Mouse (Mus musculus): Measurements from ENCODE around the gene F13b. TPM values are rescaled to one million over a fixed set of nuclear protein-coding genes. Genes with fewer than 3 reads are reported as not detected.

Gene F13b
- not detected for total RNA-seq (2022)

GRCm38 (mm10) chr1:139501258-139501752 is at the start of gene F13b:
F13b (plus strand) TSS chr1:139501702.
- DNase-seq = no peak

GRCm38 (mm10) chr1:139454340-139455225 is 46.9 kb upstream of the F13b start, which contains the start of gene Aspm:
Aspm (plus strand) TSS chr1:139454772.
- peak; percentile 86 for DNase-seq

GRCm38 (mm10) chr1:139455226-139455869 is 46.2 kb upstream of the F13b start:
- no peak for DNase-seq

- DNase-seq = no peak
These were observed 40.7 kb upstream of the F13b start for GRCm38 (mm10) chr1:139460807-139461206.

DNA sequence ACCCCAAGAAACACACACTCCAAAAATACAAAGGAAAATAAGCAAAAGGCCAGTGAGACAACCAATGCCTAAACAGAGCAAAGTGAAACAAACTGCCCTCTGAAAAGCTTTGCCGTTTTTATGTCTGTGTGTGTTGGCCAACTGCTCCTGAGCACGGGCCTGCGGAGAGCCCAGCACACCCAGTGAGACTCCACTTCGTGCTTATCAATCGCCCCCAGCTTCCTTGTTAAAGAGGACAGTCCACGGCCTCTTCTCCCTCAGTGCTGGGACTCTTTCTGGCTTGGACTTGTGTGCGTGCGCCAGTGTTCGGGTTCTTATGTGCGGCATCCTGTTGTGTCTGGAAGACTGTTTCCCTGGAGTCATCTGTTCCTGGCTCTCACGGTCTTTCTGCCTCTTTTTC is 35.6 kb upstream of the F13b start:
- DNase-seq = no peak

GRCm38 (mm10) chr1:139478898-139479297 is 22.6 kb upstream of the F13b start:
- DNase-seq = no peak

DNA sequence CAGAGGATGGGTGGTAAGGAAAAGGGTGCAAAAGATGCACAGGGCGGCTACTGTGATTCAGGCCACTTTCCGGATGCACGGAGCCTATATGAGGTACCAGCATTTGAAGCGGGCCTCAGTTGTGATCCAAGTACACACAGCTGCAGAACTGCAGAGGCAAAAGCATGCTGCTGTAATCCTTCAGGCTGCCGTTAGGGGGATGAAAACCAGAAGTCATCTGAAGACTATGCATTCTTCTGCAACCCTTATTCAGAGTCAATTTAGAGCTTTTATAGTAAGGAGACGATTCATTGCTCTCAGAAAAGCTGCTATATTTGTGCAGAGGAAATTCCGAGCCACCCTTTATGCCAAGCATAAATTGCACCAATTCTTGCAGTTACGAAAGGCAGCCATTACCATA is 21.3 kb upstream of the F13b start:
- no peak for DNase-seq

DNA sequence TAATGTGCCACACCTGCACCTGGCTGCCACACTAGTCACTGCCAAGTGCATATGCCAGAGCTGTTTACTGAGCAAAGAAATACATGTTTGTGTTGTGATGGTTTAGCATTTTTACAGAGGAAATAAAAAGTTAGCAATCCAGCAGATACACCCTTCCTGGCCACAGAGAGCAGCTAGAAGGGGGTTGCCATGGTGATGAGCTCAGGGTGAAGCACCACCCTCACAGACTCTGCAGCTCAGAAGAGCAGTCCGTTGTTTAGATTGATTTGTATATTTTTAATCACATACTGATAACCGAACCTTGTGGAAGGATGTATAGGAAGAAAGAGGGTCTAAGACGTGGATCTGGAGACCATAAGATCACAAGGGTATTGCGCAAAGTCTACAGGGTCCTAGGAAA is 20.4 kb upstream of the F13b start:
- DNase-seq = no peak

- no peak for DNase-seq
These were observed 6.9 kb upstream of the F13b start for GRCm38 (mm10) chr1:139494630-139495029.

DNA sequence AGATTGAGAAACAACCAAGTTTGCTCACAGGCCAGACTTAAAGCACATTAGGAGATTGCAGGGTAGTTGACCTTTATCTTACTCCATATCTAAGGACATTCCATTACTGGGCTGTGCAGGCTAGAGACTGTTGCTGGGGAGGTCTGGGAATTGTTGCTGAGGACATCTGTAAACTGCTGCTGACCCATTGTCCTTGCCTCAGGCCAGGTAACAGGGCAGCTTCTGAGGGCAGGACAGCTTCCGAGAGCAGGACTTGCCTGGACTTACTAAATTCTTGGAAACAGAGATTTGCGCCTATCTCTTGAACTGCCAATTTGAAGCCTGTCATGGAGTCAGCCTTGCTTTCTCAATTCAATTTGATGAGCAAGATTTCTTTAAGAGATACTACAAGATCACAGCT is 6.1 kb upstream of the F13b start:
- no peak for DNase-seq

DNA sequence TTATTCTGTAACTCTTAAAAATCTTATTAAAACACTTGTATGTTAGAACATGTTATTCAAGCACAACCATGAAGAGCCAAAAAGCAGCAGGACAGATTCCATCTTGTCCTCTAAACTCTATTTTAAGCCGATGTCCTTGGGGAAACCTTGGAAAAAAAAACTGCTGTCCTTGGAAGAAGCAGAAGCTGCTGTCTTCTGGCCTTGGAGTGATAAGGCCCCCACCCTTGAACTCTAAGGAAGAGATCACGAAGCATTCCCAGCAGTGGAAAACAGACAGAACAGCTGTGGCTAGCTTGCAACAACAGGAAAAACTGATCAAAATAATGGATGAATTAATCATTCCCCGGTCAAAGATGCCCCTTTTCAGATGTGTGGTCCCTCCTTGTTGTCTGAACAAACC is 5.3 kb upstream of the F13b start:
- DNase-seq = no peak

GRCm38 (mm10) chr1:139499751-139500150 is 1.8 kb upstream of the F13b start:
- no peak for DNase-seq

DNA sequence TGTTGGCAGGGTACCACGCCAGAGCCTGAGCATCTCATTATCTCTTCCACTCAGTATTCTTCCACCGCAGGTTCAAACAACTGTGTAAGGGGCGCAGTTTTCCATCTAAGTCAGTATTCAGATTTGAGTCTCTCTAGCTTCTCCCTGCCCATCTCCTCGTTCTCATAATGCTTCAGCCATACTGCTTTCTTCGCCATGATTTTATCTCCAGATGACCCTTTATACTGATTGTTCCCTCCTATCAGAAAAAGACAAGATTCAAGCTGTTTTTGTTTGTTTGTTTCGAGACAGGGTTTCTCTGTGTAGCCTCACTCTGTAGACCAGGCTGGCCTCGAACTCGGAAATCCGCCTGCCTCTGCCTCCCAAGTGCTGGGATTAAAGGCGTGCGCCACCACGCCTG is 13.1 kb downstream of the F13b start:
- no peak for DNase-seq

GRCm38 (mm10) chr1:139548536-139548935 is 47.0 kb downstream of the F13b start:
- DNase-seq = no peak

- no peak for DNase-seq
These were observed 49.8 kb downstream of the F13b start for GRCm38 (mm10) chr1:139551311-139551710.

- DNase-seq = no peak
These were observed 58.5 kb downstream of the F13b start, which contains the start of gene Cfhr1 for GRCm38 (mm10) chr1:139560024-139560423. Cfhr1 (minus strand) TSS chr1:139560272.

Other genes with a start within 250 kb of the F13b start
- not detected for gene Crb1, start 124.6 kb upstream of the F13b start, total RNA-seq (2022)
- 10 to 100 TPM; 32.2 to 46.3 (median 37.4) TPM for gene Zbtb41, start 79.4 kb upstream of the F13b start, total RNA-seq (2022)
- gene Aspm, start 46.9 kb upstream of the F13b start, total RNA-seq (2022) = 1 to 10 TPM in 1 of 4 experiments, under 1 TPM in 3; 0.67 to 1.5 (median 0.84) TPM
- under 1 TPM in 1 of 4 experiments, not detected in 3; 0.16 TPM for gene Cfhr1, start 58.6 kb downstream of the F13b start, total RNA-seq (2022)